Mouse (Mus musculus) embryonic fibroblast, embryonic 13.5 days (primary cell): ENCODE data around the gene Pcyt2.

Experiments
- CTCF ChIP-seq: IDR thresholded peaks from 2 replicates; pipeline ENCODE4 v1.5.1; 2011; ENCODE audit warnings: mild to moderate bottlenecking, control low read depth, low read length, moderate library complexity, borderline replicate concordance; ENCODE audit not compliant: insufficient read depth
- POLR2A ChIP-seq: IDR thresholded peaks from 2 replicates; pipeline ENCODE4 v1.6.1; 2011; ENCODE audit warnings: low read depth, mild to moderate bottlenecking, control low read depth, low read length, moderate library complexity

DNA sequence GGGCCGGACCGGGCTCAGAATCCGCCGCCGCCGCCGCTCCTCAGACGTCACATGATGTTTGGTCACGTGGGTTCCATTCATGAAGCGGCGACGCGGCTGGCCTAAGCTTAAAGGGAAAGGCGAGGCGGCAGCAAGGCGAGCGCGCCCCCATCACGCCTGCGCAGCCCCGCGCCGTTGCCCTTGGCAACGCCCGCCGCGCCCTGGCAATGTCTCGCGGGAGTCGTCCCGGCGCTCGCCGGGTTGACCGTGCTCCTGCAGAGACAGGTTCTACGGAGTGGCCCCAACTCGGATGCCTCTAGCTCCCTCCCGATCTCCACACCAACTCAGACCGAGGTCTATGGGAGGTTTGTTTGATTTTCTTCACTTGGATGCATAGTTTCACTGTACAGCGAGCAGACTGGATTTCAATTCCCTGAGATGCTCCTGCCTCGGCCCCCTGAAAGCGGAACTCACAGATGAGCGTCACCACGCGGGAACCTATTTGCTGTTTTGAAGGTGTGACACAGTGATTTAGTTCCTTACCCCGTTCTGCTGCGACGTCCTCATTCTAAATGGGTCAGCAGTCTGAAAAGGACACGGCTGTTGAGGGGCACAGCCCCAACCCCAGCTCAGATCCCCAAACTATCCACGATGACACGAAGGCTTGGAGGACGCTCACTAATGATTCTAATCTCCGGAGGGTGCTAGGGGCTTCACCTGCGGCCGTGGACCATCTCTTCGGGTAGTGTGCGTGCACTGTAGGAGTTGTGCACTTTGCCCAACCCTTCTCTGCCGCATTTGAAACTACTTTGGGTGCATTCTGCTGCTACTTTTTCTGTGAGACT is 16.0 kb upstream of the Pcyt2 start, which contains the start of gene Mafg:
- TF ChIP-seq CTCF (no peak), POLR2A (peak; percentile 74)
